Mouse (Mus musculus): ENCODE measurements around the gene Hrasls. TPM values are rescaled to one million over a fixed set of nuclear protein-coding genes. Genes with fewer than 3 reads are reported as not detected.

The Hrasls gene
- polyA plus RNA-seq (2014; fragmentation: Illumina TruSeq; extraction: RNeasy Lipid Tissue Mini Kit (QIAGEN cat#74804); ENCODE audit: low read depth, low replicate concordance) = 2.1 TPM

DNA sequence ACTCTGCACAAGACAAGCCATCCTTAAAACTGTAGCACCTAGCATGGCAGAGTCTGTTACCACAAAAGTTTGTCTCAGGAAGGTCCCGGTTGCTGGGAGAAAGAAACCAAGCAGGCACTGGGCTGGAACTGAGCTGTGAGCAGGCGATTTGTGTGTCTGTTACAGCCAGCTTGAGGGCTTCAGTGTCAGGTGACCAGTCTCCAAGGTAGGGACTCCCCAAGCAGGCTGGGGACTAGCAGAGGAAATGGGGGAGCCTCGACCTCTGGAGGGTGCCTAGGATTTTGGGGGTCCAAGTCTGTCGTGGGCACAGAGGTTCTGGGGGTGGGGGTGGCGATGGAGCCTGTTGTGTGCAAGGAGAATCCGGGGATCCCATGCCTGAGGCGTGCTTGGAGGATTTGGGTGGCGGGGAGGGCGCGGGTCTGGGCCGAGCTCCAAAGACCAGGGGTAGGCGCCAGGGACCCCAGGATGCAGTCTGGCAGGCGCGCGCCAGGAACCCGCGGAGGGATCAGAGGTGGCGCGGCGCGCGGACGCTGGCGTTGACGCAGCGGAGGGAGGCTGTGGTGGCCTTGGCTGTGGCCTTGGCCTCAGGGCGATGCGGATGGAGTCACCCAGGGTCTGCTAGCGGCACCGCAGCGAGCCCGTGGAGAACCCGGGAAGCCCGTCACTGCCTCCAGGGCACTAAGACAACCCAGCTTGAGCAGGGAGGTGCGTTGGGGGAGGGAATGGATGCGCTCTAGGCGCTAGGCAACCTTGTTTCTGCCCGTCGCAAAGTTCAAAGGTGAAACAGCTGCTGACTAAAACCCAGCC is at the start of gene Hrasls:
TSS of gene Hrasls (plus strand) at position 91 of the 807 bp plus-strand sequence.

Other genes starting within 250 kb of the Hrasls start
- gene Atp13a5, start 169.0 kb downstream of the Hrasls start, polyA plus RNA-seq (2014; fragmentation: Illumina TruSeq; extraction: RNeasy Lipid Tissue Mini Kit (QIAGEN cat#74804); ENCODE audit: low read depth, low replicate concordance) = not detected